In the genomic region with DNA sequence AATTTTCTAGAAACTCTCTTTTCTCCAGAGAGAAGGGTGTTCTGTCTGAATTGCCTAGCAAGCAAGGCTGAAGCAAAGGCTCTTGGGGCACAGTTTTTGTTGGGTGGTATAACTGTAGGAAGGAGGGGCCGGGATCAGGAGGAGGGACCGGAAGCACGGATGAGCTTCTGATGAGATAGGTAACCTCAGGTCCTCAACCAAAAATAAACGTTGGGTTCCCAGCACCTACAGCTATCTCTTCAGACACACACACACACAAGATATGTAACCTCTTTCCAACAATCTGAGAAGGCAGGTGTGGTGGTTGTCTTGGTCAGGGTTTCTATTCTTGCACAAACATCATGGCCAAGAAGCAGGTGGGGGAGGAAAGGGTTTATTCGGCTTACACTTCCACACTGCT, we compare ENCODE assay signal across 32 mouse cellular contexts. TPM values are rescaled to one million over a fixed set of nuclear protein-coding genes. Genes with fewer than 3 reads are reported as not detected.
"Had no signal": no experiment of that assay in that cellular context is flagged by ENCODE, and none has a peak within 500 bp of the region (broad histone marks: within the 10 kb centered on the region; RNA-seq: fewer than 3 reads in every experiment).

No protein-coding gene starts in this region.

- H3K4me3 ChIP-seq: gastrocnemius, adult 2 months; heart, adult 2 months; heart, embryonic 13.5 days; heart, embryonic 15.5 days; hindbrain, embryonic 10.5 days; hindbrain, embryonic 12.5 days; intestine, embryonic 15.5 days; kidney, embryonic 15.5 days; limb, embryonic 13.5 days; limb, embryonic 15.5 days; liver, embryonic 13.5 days; liver, embryonic 15.5 days had no signal

- H3K27ac ChIP-seq: gastrocnemius, adult 2 months; heart, adult 2 months; heart, embryonic 13.5 days; heart, embryonic 15.5 days; hindbrain, embryonic 10.5 days; hindbrain, embryonic 12.5 days; hindbrain, embryonic 14.5 days; intestine, embryonic 15.5 days; kidney, embryonic 15.5 days; kidney, postnatal 0 days; limb, embryonic 13.5 days; limb, embryonic 15.5 days; liver, embryonic 13.5 days; liver, embryonic 15.5 days had no signal

- H3K4me1 ChIP-seq: hindbrain, embryonic 10.5 days; intestine, embryonic 15.5 days; limb, embryonic 13.5 days; limb, embryonic 15.5 days had no signal

- H3K27me3 ChIP-seq: heart, embryonic 15.5 days; intestine, embryonic 15.5 days; kidney, embryonic 15.5 days had no signal

- H3K9ac ChIP-seq: heart, embryonic 13.5 days; heart, embryonic 15.5 days; hindbrain, embryonic 12.5 days; hindbrain, embryonic 14.5 days; intestine, embryonic 15.5 days; kidney, embryonic 15.5 days; limb, embryonic 13.5 days; limb, embryonic 15.5 days; liver, embryonic 13.5 days; liver, embryonic 15.5 days had no signal

- H3K36me3 ChIP-seq: heart, embryonic 13.5 days; heart, embryonic 15.5 days; hindbrain, embryonic 10.5 days; hindbrain, embryonic 12.5 days; intestine, embryonic 15.5 days; kidney, embryonic 15.5 days; limb, embryonic 13.5 days; limb, embryonic 15.5 days; liver, embryonic 13.5 days; liver, embryonic 15.5 days had no signal

- H3K9me3 ChIP-seq: heart, embryonic 13.5 days; heart, embryonic 15.5 days; hindbrain, embryonic 10.5 days; hindbrain, embryonic 12.5 days; intestine, embryonic 15.5 days; kidney, embryonic 15.5 days; limb, embryonic 13.5 days; limb, embryonic 15.5 days; liver, embryonic 13.5 days; liver, embryonic 15.5 days had no signal

- H3K4me2 ChIP-seq: heart, embryonic 11.5 days; heart, embryonic 13.5 days; heart, embryonic 15.5 days; hindbrain, embryonic 12.5 days; hindbrain, embryonic 14.5 days; intestine, embryonic 15.5 days; kidney, embryonic 15.5 days; limb, embryonic 13.5 days; limb, embryonic 15.5 days; liver, embryonic 13.5 days; liver, embryonic 15.5 days had no signal

- DNase-seq: gastrocnemius, adult 2 months; gastrocnemius, postnatal 14 days; gastrocnemius, postnatal 36 days; heart, adult 11 months; heart, adult 2 months; heart, postnatal 14 days; heart, postnatal 36 days; kidney, adult 2 months; kidney, adult 9 months; kidney, postnatal 14 days; kidney, postnatal 36 days; layer of hippocampus, adult 9-11 months; layer of hippocampus, postnatal 36 days; left cerebral cortex, postnatal 4 days; liver, embryonic 13.5 days had no signal

- ATAC-seq: hindbrain, embryonic 16.5 days; inflammation-experienced regulatory T-cells, adult 6 months; intestine, embryonic 15.5 days; intestine, postnatal 0 days had no signal

RNA-seq across cellular contexts. Expression of a gene that starts 4.4 kb away (rescaled TPM):
- total RNA-seq: gastrocnemius, adult 2 months; gastrocnemius, postnatal 14 days; gastrocnemius, postnatal 36 days; heart, adult 2 months; left cerebral cortex, postnatal 4 days had no signal
- polyA plus RNA-seq: frontal cortex, adult 2 months; heart, adult 2 months; heart, embryonic 11.5 days; heart, embryonic 15.5 days; inflammation-experienced regulatory T-cells, adult 6 months; kidney, adult 2 months; kidney, embryonic 15.5 days; large intestine, adult 2 months had no signal
